Mouse (Mus musculus): ENCODE data around the gene Abr. TPM values are rescaled to one million over a fixed set of nuclear protein-coding genes. Genes with fewer than 3 reads are reported as not detected.

Gene Abr
- total RNA-seq, 2 experiments from 2014 or later = 439 to 452 TPM

GRCm38 (mm10) chr11:76628613-76629012 lies 6.5 kb upstream of the Abr start:
- intact Hi-C loops (cut with DNase I) = no loop called here

GRCm38 (mm10) chr11:76624881-76625280 lies 2.8 kb upstream of the Abr start:
- intact Hi-C loops (cut with DNase I) = no loop called here
- DNase-seq (ENCODE audit: low spot score in 2 of 2) = no peak

More at GRCm38 (mm10) chr11:76628613-76629012, 6.5 kb upstream of the Abr start:
- DNase-seq (ENCODE audit: low spot score in 2 of 2) = no peak

DNA sequence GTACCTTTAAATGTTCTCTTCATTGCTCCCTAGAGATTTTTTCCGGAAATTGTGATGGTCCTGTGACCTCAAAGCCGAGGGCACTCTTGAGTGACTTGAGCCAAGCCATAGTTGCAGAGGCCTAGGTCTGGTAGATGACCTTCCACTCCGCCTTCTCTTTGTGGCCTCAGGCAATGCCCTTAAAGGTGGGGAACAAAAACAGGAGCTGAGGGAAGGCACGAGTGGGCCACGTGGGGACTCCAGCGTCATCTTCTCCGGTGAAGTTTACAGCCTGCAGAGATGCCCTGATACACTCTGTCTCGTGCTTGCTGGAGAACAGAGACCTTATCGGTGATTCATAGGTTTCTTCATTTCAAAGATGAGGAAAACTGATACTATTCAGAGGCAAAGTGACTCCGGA lies 2.0 kb upstream of the Abr start:
- intact Hi-C loops (cut with DNase I) = no loop called here
- DNase-seq (ENCODE audit: low spot score in 2 of 2) = no peak

DNA sequence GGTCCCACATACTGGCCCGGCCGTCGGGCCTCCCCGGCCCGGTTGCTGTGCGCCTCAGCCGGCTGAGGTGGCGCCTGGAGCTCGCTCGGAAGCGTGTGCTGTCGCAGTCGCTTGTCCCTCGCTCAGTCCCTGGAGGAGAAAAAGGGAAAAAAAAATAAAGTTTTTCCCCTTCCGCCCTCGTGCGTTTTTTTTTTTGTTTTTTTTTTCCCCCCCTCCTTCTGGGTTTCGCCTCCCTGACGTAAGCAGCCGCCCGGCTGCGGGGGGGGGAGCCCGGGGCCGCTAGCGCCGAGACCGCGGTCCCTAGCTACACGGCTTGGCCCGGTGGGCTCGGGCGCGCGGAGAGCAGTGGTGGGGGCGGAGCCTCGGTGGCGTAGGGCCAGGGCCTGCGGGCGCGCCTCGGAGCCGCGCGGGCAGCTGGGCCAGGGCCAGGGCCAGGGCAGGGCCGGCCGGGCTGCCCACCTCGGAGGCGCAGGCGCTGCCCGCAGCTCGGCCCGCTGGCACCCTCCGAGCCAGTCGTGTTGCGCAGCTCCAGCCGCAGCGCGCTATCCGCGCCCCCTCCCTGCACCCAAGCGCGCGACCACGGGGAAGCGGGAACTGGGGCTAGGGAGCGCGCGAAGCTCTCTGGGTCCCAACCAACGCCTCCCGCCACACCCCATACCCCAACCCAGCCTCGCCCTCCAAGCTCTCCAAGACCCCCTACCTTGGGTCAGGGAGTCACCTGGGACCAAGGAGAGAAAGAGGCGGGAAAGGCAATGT lies 1.3 kb upstream of the Abr start:
- intact Hi-C loops (cut with DNase I) = no loop called here
- peak; percentile 26 to 28 for DNase-seq (ENCODE audit: low spot score in 2 of 2)

GRCm38 (mm10) chr11:76622566-76623205 lies 572 bp upstream of the Abr start:
- DNase-seq (ENCODE audit: low spot score in 2 of 2) = peak in 1 of 2 experiments; percentile 5
- intact Hi-C loops (cut with DNase I) = no loop called here

GRCm38 (mm10) chr11:76618134-76618533 lies 4.0 kb downstream of the Abr start:
- DNase-seq (ENCODE audit: low spot score in 2 of 2) = no peak
- intact Hi-C loops (cut with DNase I) = no loop called here

DNA sequence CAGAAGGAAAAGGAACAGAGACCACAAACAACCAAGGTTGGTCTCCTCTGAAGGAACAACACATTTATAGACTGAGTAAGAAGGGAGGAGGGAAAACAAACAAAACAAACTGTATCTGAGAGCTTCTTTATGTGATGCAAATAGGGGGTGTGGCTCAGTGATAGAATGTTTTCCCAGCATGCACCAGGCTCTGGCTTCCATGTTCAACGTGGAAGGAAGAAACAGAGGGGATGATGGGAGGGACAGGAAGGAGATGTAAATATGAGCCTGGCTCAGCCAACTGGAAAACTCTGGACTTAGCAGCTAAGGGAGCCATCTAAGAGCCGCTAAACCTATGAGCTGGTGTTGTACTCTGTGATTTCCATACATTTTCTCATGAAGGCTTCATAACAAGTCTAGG lies 7.9 kb downstream of the Abr start:
- intact Hi-C loops (cut with DNase I) = no loop called here
- DNase-seq (ENCODE audit: low spot score in 2 of 2) = no peak

DNA sequence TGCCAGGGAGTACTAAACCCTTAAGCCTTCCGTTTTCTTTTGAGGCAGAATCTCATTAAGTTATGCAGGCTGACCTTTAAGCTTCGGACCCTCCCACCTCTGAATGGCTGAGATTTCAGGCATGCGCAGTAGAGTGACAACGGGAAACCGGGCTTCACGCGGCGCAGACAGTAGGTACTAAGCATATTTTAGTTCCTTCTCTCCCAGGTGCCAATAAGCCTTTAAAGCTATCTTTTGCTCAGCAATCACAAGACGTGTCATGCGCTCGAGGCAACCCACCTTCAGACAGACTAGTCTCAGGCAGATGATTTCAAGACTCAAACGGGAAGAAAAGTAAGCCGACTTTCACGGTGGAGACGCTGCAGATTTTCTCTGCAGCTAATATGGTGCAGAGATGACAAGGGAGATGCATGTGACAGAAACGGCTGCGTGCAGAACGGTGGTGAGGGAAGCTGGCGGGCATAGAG lies 9.4 kb downstream of the Abr start:
- DNase-seq (ENCODE audit: low spot score in 2 of 2) = peak; percentile 61 to 64
- intact Hi-C loops (cut with DNase I) = no loop called here

DNA sequence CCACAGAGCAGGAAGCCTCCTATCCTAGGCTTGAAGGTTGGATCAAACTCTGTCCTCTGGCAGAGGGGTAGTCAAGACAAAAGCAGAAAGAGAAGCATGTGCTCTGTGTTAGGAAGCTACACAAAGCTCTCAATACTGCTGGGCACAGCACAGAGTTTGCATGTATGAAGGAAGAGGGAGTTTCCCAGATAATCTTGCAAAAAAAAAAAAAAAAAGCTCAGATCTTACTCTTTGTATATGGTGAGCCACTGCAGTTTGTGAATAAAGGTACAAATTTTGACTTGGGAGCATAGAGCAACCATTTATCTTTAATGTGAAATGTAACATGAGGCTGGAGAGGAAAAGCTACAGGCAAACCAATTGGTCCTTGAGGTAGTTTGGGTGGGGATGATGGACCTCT lies 11.2 kb downstream of the Abr start:
- intact Hi-C loops (cut with DNase I) = no loop called here
- no peak for DNase-seq (ENCODE audit: low spot score in 2 of 2)

DNA sequence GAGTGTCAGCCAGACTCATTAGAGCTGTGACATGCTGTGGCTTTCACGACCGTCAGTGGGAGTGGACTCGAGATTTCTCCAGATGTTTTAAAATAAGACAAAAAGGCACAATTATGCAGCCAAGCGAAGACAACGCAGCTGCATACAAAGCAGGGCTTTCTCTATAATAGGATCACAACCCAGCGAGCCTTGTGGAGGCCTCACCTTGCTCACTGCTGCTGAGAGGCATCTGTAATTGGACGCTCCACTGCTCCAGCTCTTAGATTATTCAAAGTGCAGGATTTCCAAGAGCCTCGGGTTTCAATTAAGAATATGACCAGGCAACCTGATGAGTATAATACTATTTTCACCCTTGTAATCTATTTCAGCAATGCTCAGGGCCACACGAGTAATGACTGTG lies 15.6 kb downstream of the Abr start:
- intact Hi-C loops (cut with DNase I) = no loop called here
- DNase-seq (ENCODE audit: low spot score in 2 of 2) = no peak

DNA sequence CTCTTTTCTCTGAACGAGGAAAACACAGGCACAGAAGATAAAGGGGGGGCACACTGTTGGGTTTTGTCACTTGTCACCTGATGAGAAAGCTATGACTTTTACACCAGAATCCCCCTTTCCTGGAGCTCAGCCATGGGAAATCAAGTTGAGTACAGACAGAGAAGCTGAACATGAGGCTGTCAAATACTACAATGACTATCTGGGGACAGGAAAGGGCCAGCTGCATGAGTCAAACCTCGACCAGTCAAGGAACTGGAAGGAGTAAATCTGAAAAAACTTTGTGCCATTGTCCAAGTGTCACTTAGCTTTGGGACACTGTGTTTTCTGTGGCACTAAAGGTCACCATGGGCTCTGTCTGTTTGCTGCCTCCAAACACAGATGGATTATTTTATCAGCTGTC lies 22.9 kb downstream of the Abr start:
- DNase-seq (ENCODE audit: low spot score in 2 of 2) = no peak
- intact Hi-C loops (cut with DNase I) = no loop called here

DNA sequence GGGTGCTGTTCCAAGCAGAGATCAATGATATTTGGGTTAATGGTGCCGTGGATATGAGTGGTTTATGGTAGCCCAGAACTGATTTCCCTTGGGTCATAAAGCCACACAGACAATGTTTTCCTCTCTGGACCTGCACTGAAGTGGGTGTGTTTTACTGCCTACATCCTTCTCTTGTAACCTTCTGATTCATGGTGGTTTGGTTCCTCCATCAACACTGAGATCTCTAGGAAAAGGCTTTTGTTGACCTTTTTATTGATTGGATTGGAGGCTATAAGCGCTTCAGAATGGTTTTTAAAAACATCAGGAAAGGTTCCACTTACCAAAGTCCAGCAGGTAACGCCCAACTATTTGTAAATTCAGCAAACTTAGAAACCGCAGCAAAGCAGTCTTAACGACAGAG lies 23.4 kb downstream of the Abr start:
- no peak for DNase-seq (ENCODE audit: low spot score in 2 of 2)
- intact Hi-C loops (cut with DNase I) = no loop called here

DNA sequence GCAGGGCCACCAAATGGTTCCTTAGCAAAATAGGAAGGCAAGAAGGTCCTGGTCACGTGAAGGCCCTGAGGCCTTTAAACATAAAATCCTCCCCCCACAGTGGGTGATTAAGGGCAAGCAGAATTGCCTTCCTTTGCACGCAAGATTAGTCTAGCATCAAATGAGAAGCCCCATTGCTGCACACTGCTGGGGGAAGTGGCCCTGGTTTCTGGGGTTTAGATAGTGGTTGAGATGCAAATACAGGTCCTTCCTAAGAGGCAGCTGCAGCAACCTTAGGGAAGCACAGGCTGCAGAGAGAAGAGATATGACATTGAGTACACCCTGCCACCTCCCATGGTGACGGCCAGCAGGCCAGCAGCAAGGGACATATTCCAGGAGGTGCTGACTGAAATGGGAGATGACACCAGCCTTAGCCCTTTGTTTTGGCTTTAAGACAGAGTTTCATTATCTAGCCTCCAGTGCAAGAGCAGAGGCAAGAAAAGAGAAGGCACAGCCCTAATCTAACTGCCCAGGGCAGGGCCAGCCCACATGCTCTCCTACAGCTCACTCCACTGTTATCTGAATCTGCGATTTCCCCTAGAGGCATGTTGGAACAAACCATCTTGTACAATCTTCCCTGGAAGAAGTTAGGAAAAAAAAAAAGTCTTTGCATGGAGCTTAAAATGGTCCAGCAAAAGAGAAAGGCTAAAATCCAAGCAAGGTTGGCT lies 28.3 kb downstream of the Abr start:
- intact Hi-C loops (cut with DNase I) = no loop called here
- DNase-seq (ENCODE audit: low spot score in 2 of 2) = no peak

DNA sequence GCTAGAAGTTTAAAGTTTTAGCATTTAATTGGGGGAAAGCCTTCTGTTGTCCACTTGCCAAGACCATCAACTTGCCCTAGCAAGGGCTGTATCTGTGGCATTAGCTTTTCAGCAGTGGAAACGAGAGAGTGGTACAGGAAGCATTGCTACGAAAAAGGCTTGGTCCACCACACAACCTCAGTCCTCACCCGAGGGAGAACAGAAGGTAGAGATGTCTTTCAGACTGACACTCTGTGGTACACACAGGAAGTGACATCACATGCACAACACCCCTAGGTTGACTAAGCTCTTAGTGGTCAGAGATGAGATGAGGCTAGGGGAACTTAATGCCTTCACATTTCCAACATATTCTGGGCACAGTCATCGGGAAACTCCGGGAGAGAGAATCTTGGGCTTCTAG lies 32.4 kb downstream of the Abr start:
- intact Hi-C loops (cut with DNase I) = no loop called here
- no peak for DNase-seq (ENCODE audit: low spot score in 2 of 2)

DNA sequence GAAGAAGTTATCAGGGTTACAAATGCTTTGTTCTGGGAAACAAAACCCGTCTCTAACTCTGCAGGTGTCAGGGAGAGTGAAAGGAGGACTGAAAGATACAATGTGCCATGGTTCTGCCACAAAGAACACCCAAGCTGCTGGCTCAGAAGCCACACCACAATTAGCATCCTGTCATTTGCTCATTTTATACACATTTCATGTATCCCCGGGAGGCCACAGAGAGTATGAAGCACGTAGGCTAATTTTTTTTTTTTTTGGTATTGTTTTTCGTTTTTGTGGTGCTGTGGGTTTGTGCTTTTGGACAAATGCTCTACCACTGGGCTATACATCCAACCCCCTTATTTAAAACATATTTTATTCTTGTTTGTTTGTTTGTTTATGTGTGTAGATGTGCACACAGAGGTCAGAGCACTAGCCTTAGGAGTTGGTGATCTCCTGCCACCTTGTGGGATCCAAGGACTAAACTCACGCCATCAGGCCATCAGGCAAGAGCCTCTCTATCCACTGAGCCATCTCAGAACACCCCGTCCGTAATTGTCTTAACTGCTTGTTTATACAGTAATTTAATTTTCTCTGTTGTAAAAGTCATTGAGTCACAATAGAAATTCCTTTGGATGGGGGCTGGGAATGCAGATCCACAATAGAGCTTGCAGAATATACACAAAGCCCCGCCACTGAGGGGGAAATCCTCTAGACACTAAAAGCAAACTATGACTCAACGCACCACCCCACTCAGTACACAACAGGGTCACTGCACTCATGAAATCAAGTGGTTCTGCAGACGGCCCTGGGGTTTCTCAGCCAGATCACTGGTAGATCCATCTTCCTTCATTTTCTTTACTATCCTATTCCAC lies 33.3 kb downstream of the Abr start:
- intact Hi-C loops (cut with DNase I) = no loop called here
- no peak for DNase-seq (ENCODE audit: low spot score in 2 of 2)

GRCm38 (mm10) chr11:76588032-76588431 lies 34.1 kb downstream of the Abr start:
- DNase-seq (ENCODE audit: low spot score in 2 of 2) = no peak
- intact Hi-C loops (cut with DNase I) = no loop called here

GRCm38 (mm10) chr11:76587333-76587732 lies 34.8 kb downstream of the Abr start:
- intact Hi-C loops (cut with DNase I) = no loop called here
- no peak for DNase-seq (ENCODE audit: low spot score in 2 of 2)

GRCm38 (mm10) chr11:76586119-76586518 lies 36.0 kb downstream of the Abr start:
- no peak for DNase-seq (ENCODE audit: low spot score in 2 of 2)
- intact Hi-C loops (cut with DNase I) = no loop called here

DNA sequence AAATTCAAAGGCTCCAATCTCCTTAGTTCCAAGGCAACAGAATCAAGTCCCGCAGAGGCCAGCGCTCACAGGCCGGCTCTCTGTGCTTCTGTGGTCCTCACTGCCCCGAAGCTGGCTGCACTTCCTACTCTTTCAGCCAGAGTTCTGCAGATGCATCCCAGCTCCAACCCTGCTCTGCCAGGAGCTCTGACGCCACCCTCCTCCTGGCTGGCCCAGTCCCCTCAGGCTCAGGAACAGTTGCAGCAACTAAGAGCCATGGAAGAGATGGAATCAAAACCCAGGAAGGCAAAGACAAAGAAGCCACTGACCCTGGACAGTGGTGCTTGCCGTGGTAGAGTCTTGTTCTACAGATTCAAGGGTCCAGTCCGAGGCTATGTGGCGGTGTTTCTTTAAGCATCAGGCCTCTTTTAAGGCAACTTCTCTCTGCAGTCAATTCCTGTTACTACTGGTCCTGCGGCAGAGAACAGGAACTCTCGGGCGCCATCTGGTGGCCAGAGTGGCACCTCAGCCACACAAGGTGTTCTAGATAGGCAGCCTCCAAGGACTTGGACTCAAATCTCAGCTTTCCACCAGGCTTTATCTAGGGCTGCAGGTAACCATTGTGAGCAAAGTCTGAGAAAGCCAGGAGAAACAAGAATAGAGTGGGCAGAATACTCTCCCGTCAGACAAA lies 44.4 kb downstream of the Abr start:
- peak; percentile 90 for DNase-seq (ENCODE audit: low spot score in 2 of 2)
- intact Hi-C loops (cut with DNase I) = loop anchor here (2.0 to 10.0 kb wide), 3 partner anchors 37 to 120 kb away; no protein-coding TSS in a partner anchor
